Mouse (Mus musculus): ENCODE results near the gene Sept5. TPM values are rescaled to one million over a fixed set of nuclear protein-coding genes. Genes with fewer than 3 reads are reported as not detected.

The Sept5 gene
- 13.4 and 19.4 TPM in 2 replicates for total RNA-seq (2015; ENCODE audit: low replicate concordance)
- 11.7 and 15.2 TPM in 2 replicates for total RNA-seq (2017; ENCODE audit: low replicate concordance)

DNA sequence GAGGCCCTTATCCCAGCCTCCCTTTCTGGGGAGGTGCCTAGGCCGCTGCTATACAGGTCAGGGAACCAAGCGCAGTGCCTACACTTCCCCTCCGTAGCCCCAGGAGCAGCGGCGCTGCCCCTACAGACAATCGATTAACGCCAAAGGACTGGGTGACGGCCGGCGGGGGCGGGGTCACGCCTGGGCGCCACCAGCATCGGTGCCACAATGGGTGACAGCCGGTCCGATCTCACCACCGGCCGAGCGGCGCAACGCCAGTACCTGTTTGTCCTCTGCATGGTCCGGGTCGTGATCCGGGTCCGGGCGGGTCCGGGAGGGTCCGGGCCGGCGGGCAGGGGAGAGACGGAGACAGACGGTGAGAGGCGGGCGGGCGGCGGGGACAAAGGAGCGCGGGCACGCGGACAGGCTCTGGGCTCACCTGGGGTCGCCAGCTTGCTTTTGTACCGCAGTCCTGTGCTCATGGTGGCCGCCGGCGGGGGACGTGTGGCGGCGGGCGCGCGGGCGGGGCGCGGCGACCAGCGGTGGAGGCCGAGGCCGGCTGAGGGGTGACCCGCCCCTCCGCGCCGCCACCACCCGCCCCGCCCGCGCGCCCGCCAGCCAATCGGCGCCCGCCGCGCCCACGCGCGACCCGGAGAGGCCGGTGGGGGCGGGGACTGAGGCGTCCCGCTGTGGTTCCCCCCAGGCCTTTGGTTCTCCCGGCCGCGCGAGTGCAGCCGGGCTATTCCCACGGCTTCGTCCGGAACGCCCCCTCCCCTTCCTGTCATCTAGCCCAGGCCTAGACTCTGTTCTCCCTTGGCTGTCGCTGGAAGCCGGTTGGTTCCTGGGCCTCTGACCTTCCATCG, at the start of gene Sept5:
TSS of gene Sept5 (minus strand) at position 565 of the 842 bp plus-strand sequence.
- ATAC-seq (replicated peaks; ENCODE audit: low FRiP score, poor library complexity, severe bottlenecking), result no peak

DNA sequence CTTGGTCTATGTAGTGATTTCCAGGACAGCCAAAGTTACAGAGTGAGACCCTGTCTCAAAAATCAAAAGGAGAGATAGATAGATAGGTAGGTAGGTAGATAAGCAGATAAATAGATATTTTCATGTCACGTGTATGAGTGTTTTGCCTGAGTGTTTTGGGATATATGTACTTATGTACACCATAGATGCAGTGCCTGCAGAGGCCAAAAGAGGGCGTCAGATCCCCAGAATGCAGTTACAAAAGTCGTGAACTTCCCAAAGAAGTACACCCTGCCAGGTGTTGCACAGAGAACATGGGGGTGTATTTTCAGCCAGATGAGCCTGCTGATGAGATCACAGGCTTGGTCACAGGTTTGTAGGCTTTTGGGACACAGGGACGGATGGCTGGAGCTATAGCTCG, 49.4 kb upstream of the Sept5 start:
- no peak for ATAC-seq (replicated peaks; ENCODE audit: low FRiP score, poor library complexity, severe bottlenecking)

DNA sequence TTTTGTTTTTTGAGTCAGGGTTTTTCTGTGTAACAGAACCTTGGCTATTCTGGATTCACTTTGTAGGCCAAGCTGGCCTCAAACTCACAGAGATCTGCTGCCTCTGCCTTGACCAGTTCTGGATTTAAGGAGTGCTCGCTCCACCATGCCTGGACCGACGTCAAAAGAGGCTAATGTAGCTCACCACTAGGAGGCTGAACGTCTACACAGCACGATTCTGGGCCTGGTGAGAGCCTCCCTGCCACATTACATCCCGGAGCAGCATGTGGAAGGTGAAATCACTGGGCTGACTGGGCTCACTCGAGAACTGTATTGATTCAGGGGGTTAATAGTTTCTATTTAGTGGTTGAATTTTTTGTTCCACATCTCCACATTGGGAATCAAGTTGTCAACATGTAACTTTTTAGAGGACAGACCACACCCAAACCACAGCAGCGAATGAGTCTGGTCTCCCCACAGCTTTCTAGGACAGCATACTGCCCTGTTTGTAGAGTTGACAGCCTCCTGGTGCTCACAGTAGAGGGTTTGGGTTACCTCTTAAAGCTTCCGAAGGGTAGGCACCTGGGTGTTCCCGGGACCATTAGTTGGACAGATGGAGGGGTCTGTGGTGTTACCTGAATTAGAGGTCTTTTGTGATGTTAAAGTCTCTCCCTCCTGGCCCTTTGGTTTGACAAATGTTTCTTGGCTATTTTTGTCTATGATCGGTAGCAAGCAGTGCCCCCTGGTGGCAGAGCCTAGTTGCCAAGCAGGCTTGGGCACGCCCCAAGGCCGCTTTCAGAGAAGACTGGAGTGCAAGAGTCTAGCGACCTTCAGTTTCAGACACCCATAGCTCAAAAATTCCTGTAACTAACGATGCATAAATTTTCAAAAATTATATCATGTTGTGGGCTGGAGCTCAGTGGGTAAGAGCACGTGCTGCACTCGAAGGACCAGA, 48.3 kb upstream of the Sept5 start:
- ATAC-seq (replicated peaks; ENCODE audit: low FRiP score, poor library complexity, severe bottlenecking), result 0 out of 2 replicates have a peak, but pooled peaks have one; percentile 61

DNA sequence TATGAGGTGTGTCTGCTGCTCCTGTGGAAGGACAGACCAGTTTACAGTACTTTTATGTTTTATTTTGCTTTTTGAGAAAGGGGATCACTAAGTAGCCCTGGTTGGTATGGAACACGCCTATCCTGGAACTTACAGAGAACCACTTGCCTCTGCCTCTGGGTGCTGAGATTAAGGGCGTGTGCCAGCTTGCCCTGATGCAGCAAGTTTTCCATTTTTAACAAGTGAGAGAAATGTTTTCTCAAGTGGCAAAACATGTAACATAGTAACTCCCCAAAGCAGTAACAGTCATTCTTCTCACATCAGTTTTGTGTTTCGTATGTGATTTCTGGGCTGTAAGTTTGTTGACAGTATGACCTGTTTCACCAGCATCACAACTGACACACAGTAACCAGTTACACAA, 43.3 kb upstream of the Sept5 start:
- no peak for ATAC-seq (replicated peaks; ENCODE audit: low FRiP score, poor library complexity, severe bottlenecking)

DNA sequence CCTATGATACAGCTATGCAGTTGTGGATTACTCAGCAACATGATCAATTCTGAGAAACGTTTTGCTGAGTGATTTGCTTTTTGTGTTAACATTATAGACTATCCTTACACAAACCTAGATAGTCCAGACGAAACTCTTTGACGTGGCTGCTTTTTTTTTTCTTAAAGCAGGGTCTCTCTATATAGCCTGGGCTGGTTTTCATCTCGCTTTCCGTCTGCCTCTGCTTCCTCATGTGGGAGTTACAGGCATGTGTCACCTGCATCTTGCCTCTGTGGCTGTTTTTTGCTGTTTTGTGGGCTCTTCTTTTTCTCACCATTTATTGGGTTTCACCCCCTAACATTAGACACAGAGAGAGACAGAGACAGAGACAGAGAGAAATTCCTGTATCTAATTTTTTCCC, 42.3 kb upstream of the Sept5 start:
- no peak for ATAC-seq (replicated peaks; ENCODE audit: low FRiP score, poor library complexity, severe bottlenecking)

DNA sequence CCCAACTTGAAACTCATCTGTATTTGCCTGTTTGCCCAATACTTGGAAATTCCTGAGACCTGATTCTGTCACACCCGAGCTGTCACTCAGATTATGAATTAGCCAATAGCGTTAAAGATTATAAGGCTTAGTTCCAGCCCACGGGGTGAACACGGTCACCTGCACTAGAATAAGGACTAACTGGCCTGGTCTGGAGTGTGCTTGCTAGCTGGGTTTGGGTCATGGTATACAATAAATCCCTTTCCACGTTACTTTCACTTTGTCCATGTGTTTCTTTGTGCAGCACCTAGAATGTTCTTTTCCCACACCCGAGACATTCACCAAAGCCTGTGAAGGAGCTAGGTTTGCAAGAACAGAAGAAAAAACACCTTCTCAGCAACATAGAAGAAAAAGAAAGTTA, 40.2 kb upstream of the Sept5 start:
- ATAC-seq (replicated peaks; ENCODE audit: low FRiP score, poor library complexity, severe bottlenecking), result no peak

DNA sequence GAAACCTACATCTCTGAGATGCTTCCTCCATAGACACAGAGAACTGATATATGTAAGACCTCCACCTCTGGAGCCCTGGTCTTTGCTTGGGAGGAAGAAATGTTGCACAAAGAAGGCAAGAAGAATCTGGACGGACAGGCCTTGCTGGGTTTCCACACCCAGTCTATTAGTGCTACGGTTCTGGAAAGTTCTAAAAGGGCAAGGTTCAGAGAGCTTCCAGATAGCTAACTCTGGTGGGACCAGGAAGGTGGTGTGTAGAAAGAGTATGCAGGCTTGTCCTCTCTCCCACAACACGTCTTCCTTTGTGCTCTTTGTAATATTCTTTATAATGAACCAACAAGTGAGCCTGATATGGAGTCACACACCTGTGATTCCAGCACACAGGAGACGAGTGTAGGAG, 28.8 kb upstream of the Sept5 start:
- ATAC-seq (replicated peaks; ENCODE audit: low FRiP score, poor library complexity, severe bottlenecking), result no peak

DNA sequence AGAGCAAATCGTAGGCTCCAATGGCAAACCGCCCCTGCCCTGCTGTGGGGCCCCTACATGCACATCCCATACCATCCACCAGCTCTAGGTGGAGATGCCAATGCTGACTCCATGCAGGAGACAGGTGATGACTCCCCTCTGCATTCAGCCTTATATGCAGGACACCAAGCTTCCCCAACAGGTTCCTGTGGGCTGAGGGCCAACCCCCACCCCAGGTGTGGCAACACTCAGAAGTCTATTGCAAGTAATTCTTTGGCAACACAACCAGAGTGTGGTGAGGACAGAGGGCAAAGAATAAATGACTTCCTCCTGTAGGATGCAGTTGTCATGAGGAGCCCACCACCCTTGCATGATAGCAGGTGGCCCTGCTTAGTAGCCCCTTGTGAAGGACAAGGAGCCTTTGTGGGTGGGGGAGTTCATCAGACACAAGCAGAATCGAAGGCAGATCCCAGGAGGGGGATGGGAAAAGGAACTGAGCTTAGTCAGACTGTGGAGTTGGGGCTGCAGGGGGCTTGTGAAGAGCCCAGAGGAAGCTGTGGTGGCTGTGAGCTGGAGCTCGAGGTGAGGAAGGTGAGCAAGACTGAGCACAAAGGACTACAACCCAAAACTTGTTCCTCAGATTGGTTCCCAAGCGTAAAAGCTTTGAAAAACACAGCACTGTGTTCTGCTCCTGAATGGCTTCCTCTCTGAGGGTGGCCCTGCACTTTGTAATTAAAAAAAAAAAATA, 25.8 kb upstream of the Sept5 start:
- no peak for ATAC-seq (replicated peaks; ENCODE audit: low FRiP score, poor library complexity, severe bottlenecking)

DNA sequence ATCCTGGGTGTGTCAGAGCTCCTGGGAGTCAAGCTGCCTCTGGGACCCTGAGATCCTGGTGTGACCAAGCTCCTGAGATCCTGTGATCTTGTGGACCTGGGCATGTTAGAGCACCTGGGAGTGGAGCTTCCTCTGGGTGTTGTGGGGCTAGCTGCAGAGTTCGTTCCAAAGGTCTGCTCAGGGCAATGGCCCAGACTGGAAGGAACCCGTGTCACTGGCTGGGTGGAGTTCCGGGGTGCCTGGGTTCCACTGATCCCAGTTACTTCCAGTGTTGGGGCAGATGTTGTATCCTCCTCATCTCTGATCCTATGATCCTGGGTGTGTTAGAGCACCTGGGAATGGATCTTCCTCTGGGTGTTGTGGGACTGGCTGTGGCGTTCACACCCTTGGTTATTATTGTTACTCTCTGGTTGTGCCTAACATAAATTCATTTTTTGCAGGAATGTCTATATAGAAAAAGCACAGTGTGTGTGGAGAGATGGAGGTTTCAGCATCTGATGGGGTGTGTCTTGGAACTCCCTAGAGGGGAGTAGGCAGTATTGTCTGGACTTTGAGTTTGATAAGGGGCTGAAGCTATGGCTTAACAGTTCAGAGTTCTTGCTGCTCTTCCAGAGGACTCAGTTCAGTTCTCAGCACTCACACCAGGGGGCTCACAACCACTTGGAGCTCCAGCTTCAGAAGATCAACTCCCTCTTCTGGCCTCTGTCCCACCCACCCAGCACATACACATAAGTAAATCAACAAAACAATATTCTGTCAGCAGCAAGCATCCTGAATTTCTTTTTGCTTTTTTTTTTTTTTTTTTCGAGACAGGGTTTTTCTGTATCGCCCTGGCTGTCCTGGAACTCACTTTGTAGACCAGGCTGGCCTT, 23.8 kb upstream of the Sept5 start:
- no peak for ATAC-seq (replicated peaks; ENCODE audit: low FRiP score, poor library complexity, severe bottlenecking)

DNA sequence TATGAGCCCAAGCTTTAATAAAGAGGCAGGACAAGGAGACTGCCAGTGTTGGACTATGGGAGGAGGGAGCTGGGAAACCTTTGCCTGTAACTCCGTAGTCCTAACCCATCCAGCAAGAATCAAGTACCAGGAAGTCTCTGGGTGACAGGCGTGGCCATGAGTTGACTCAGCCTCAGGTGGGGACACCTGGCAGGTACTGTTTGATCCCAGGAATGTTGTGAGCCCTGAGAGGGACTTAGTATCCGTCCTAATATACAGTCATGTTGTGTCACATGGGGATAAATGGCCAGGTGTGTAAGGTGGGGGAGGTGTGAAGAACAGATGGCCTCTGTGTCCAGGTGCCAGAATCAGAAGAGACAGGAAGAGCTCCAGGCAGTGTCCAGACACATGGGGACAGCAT, 19.4 kb upstream of the Sept5 start:
- no peak; the same call in 1 of the 2 replicates for ATAC-seq (replicated peaks; ENCODE audit: low FRiP score, poor library complexity, severe bottlenecking)

DNA sequence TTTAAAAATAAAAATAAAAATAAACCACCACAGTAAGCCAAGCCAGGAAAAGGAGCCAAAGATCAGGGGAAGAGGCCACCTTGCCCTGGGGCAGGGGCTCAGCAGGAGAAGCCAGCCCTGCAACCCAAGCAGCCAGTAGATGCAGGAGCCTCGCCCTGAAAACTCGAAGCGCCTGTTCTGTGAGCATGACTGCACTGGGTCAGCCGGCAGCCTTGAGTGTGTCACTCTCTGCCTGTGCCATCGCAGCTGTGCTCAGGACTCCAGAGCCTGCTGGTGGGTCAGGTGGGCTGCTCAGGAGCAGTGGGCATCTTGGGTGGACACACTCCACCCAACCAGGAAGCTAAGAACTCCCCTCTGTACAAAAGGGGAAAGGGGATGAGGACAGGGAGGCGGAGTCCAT, 15.6 kb upstream of the Sept5 start:
- no peak for ATAC-seq (replicated peaks; ENCODE audit: low FRiP score, poor library complexity, severe bottlenecking)

DNA sequence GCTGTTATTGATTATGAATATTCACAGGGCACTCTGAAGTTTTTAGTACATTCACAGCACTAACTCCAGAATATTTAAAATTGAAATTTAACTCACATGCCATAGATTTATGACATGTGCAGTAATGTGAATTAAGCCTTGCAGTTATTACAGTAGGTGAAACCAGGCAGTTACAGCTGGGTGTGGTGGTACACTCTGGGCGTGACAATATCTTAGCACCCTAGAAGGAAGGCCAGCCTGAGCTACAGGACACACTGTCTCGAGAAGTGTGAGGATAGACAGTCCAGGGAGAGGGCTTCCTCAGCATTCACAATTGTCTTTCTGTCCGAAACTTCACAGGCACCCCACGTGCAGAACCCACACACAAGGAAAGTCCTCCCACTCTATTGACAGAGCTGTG, 14.7 kb upstream of the Sept5 start:
- ATAC-seq (replicated peaks; ENCODE audit: low FRiP score, poor library complexity, severe bottlenecking), result no peak

DNA sequence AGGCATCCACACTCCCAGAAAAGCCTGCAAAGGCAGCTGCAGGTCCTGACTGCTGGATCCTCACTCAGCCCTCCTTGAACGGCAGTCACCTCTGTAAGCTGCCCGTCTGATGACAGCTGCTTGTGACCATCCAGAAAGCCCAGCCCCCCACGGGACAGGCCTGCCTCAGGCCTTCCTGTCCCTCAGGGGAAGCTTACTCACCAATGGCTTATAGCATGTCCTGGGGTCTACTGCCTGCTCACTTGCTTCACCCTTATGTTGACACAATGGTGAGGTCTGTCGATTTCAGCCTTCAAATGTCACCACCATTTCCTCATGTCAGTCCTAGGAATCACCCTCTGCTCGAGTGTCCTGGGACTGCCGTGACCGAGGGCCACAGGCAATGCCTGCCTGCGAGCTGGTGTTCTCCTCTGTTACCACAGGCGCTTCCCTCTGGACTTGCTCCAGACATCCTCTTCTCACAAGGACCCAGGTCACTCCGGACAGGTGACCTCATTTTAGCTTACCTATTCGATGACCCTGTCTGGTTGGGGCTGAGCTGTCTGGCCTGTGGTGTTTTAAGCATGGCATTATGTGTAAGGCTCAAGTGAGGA, 13.7 kb upstream of the Sept5 start:
- no peak for ATAC-seq (replicated peaks; ENCODE audit: low FRiP score, poor library complexity, severe bottlenecking)

DNA sequence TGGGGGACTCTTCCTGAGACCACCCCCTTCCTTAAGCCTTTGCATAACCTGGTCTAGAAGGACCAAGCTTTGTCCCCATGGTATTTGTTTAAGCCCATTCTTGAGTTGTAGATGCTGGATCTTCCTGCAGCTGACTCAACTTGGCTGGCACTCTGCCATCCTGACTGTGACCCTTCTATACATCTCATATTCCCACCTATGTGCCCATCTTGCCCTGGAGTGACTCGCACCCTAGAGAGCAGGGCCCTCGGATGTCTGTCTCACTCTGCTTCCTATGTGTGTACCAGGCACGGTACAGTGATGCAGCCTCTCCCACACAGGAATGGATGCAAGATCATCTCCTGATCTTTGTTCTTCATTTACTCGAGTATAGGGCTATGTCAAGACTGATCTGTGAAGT, 13.1 kb upstream of the Sept5 start:
- ATAC-seq (replicated peaks; ENCODE audit: low FRiP score, poor library complexity, severe bottlenecking), result no peak

DNA sequence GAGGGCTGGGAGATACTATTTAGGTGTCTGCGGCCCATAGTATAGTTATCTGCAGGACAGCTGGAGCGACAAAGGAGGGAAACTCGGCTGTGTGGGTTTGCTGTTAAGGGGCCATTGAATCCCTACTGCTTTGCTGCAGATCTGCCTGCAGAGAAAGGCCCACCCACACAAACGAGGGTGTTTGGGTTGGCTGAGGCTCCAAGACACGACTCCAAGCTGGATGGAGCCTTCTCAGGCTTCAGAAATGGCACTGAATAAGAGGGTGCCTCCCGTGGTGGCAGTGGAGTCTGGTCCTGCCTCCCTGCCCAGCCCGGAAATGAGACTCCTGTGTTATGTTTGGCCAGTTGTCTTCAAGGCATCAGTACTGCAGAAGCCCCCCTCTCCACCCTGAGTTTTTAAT, 12.5 kb upstream of the Sept5 start:
- no peak for ATAC-seq (replicated peaks; ENCODE audit: low FRiP score, poor library complexity, severe bottlenecking)

DNA sequence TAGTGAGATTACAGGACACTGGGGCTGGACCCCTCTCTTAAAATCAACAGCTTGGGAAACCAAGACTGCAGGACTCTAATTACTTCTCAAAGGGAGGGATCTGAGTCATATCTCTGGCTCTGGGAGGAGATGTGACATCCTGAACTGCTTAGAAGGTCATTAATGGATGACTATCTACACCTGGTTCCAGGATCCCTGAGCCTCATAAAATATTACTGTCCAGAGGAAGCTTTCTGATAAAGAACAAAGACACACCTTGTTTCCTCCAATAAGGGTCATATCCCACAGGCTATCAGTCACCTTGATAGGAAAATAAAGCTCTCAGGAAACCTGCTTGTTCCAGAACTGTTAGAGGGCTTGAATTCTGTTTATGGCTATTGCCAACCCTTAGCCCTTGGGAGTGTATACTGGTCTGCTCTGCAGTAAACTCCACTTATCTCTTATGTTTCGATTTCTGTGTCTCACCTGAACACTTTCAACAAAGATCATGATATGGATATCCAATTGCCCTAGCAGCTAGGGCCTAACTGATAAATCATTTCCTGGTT, 9.7 kb upstream of the Sept5 start:
- no peak for ATAC-seq (replicated peaks; ENCODE audit: low FRiP score, poor library complexity, severe bottlenecking)

DNA sequence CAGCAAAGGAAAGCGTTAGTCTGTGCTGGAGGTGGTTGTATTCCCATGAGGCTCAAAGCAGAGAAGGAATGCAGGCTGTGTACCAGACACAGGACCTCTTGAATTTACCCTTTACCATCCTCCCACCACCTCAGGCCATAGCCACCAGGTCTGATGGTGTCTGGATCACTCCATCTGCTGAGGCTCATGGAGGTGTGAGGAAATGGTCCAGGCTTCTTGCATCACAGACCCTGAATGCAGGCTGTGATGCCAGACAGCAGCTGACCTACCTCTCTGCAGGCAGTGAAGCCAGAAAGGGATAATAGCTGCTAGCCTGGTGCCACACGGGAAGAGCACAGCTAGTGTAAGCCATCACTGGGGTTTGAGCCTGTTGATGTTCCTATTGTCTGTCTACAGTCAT, 8.6 kb upstream of the Sept5 start:
- ATAC-seq (replicated peaks; ENCODE audit: low FRiP score, poor library complexity, severe bottlenecking), result no peak

DNA sequence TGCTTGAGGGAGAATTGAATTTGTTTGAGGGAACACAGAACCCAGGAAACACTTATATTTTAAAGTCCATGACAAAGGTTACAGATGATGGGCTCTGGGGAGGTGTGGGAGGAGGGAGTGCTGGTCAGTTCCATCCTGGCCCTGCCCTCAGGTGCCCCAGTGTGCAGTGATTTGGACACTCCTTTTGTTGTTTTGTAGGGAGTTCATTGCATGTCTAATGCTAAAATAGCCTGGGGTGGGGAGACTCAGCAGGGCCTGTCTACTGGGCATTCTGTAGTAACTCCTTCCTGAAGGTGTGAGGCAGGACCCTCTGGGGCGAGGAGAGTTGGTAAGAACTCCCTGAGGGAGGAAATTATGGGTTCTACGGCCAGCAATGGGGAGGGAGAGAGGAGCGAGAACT, 7.0 kb upstream of the Sept5 start:
- no peak for ATAC-seq (replicated peaks; ENCODE audit: low FRiP score, poor library complexity, severe bottlenecking)

DNA sequence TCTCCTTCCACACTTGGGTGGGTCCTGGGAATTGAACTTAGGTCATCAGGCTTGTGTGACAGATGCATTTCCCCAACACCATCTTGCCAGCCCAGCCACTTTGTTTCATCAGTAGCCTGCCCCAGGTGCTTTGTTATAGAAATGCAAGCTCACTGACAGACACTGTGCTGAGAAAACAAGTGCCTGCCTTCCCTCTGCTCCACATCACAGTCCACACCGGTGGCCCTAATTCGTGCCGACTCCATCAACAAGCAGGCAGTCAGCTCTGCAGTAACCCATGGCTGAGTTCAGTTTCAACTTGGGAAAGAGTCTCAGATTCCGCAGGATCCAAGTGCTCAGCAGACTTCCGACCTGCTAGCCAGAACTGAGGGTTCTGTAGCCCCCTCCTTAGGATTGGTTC, 6.6 kb upstream of the Sept5 start:
- no peak for ATAC-seq (replicated peaks; ENCODE audit: low FRiP score, poor library complexity, severe bottlenecking)
